Mouse (Mus musculus): ENCODE data around the gene Noc3l. TPM values are rescaled to one million over a fixed set of nuclear protein-coding genes. Genes with fewer than 3 reads are reported as not detected.

Gene Noc3l
- polyA plus RNA-seq (2014; fragmentation: Illumina TruSeq; extraction: RNeasy Lipid Tissue Mini Kit (QIAGEN cat#74804); ENCODE audit: low read depth, low replicate concordance), result 7.2 TPM

GRCm38 (mm10) chr19:38818766-38819426 lies at the start of gene Noc3l:
TSS of gene Noc3l (minus strand) at chr19:38819237.

DNA sequence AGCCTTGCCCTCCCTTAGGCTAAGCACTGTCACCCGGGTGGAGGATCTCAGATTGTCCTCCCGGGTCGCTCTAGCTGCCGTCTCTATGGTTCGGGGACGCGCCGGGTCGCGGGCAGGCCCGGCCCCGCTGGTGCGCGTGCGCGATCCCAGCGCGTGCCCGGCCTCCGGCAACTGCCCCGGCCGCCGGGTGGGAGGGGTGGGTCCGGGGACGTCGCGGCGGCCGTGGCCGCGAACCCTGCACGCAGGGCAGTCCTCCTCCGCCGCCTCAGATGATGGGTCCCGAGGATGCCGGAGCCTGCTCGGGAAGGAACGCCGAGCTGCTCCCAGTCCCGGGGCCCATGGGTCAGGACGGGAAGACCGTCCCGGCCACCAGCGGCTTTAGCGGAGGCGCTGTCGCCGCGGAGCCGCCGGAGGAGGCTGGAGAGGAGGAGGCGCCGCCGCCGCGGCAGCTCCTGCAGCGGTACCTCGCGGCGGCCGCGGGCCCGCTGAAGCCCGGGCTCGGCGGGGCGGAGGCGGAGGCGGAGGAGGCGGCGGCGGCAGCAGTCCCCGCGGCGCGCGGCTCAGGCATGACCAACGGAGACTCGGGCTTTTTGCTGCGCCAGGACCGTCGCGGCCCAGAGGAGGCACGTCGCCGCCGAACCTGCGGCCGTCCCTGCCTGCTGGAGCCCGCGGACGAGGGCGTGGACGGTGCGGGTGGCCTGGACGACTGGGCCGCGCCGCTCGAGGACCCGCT lies 17.6 kb upstream of the Noc3l start, which contains the start of gene Tbc1d12:
Gene Tbc1d12 (plus strand): TSS at position 142 of the 733 bp plus-strand sequence.

Other genes starting within 250 kb of the Noc3l start
- gene Tbc1d12, start 17.3 kb upstream of the Noc3l start, polyA plus RNA-seq (2014; fragmentation: Illumina TruSeq; extraction: RNeasy Lipid Tissue Mini Kit (QIAGEN cat#74804); ENCODE audit: low read depth, low replicate concordance), result 5.4 TPM
- 0.73 TPM for gene Hells, start 111.7 kb upstream of the Noc3l start, polyA plus RNA-seq (2014; fragmentation: Illumina TruSeq; extraction: RNeasy Lipid Tissue Mini Kit (QIAGEN cat#74804); ENCODE audit: low read depth, low replicate concordance)
- gene Cyp2c55, start 187.8 kb upstream of the Noc3l start, polyA plus RNA-seq (2014; fragmentation: Illumina TruSeq; extraction: RNeasy Lipid Tissue Mini Kit (QIAGEN cat#74804); ENCODE audit: low read depth, low replicate concordance), result not detected
- gene Cyp2c65, start 241.8 kb upstream of the Noc3l start, polyA plus RNA-seq (2014; fragmentation: Illumina TruSeq; extraction: RNeasy Lipid Tissue Mini Kit (QIAGEN cat#74804); ENCODE audit: low read depth, low replicate concordance), result not detected